8 mouse cellular contexts compared by ENCODE assay signal in the genomic region with DNA sequence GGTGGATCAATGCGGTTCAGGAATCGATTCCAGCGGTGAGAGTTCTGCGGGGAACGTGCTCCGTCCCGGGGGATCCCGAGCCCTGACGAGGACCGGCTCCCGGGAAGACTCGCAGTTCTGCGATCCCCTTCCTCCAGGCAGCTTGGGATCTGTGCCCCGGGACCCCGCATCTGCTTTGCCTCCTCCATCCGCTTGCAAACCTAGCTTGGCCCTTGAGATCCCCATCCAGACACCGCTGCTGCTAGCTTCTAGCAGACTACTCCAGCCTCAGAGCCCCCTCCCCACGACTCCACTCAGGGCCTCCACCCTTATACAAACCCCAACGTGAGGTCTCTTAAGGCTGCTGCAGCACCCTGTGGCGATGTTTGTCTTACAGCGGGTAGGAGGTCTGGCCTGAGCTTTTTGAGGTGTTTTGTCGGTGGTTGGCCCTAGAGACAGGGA. TPM values are rescaled to one million over a fixed set of nuclear protein-coding genes. Genes with fewer than 3 reads are reported as not detected.
A peak's percentile ranks its signal among the peaks of the same experiment; 100 is the strongest.
DNase-seq lines count a peak whose midpoint lies in the region; ATAC-seq and TF ChIP-seq lines count a peak whose summit lies in the region.

No protein-coding gene starts in this region.

- DNase-seq in lung, postnatal 10 days = no peak
- DNase-seq in brain, embryonic 18.5 days (ENCODE audit: low read depth, low spot score) = peak; percentile 16
- DNase-seq in heart, postnatal 0 days (ENCODE audit: low spot score) = peak; percentile 43
- peak; percentile 29 for DNase-seq in lung, postnatal 14 days
- no peak for DNase-seq in ovary, postnatal 14 days (ENCODE audit: low spot score)
- no peak for DNase-seq in cerebellum, postnatal 4 days (ENCODE audit: low spot score in 2 of 2)
- DNase-seq in urinary bladder, postnatal 10 days (ENCODE audit: low spot score) = no peak

- H3K4me2 ChIP-seq in lung, embryonic 15.5 days = peak overlapping the region; percentile 64
- peak overlapping the region; percentile 70 for H3K4me2 ChIP-seq in heart, postnatal 0 days (ENCODE audit: low read depth, low read length)

- no peak for TF ChIP-seq CTCF in heart, postnatal 0 days (IDR thresholded peaks at IDR 0.05; ENCODE audit: low read depth)

- peak overlapping the region; percentile 92 for H3K4me3 ChIP-seq in lung, embryonic 15.5 days
- peak overlapping the region; percentile 70 for H3K4me3 ChIP-seq in heart, postnatal 0 days (ENCODE audit: low read depth, low read length)

- H3K9me3 ChIP-seq in lung, embryonic 15.5 days = no peaks in the 10 kb centered on the region
- H3K9me3 ChIP-seq in heart, postnatal 0 days (replicated peaks; ENCODE audit: control insufficient read depth, low read length) = no peaks in the 10 kb centered on the region

- H3K27ac ChIP-seq in lung, embryonic 15.5 days = peak overlapping the region; percentile 83
- peak overlapping the region; percentile 86 for H3K27ac ChIP-seq in heart, postnatal 0 days (ENCODE audit: low read depth)

- H3K4me1 ChIP-seq in lung, embryonic 15.5 days = peaks cover 33% of the 10 kb centered on the region
- H3K4me1 ChIP-seq in heart, postnatal 0 days (ENCODE audit: control insufficient read depth, insufficient read depth) = peaks cover 31% of the 10 kb centered on the region

- H3K36me3 ChIP-seq in lung, embryonic 15.5 days = no peaks in the 10 kb centered on the region
- H3K36me3 ChIP-seq in heart, postnatal 0 days (replicated peaks; ENCODE audit: control insufficient read depth, insufficient read depth, low read length) = no peaks in the 10 kb centered on the region

- H3K27me3 ChIP-seq in lung, embryonic 15.5 days = no peaks in the 10 kb centered on the region
- no peaks in the 10 kb centered on the region for H3K27me3 ChIP-seq in heart, postnatal 0 days (ENCODE audit: control insufficient read depth, insufficient read depth, low read length)

- ATAC-seq in lung, embryonic 15.5 days (ENCODE audit: borderline replicate concordance, extremely low read depth, low FRiP score, low TSS enrichment) = no peak
- ATAC-seq in heart, postnatal 0 days (ENCODE audit: insufficient read depth, low read depth) = peak; percentile 6

- TF ChIP-seq EP300 in heart, postnatal 0 days (IDR thresholded peaks at IDR 0.05; ENCODE audit: low read depth) = no peak

- peak overlapping the region; percentile 93 for H3K9ac ChIP-seq in lung, embryonic 15.5 days
- H3K9ac ChIP-seq in heart, postnatal 0 days (replicated peaks; ENCODE audit: low read depth, low read length) = peak overlapping the region; percentile 81

- 0% methylated on average over 22 of the region's 22 CpGs for WGBS in lung, embryonic 15.5 days
- under 1% methylated on average over 22 of the region's 22 CpGs for WGBS in heart, postnatal 0 days

RNA-seq across cellular contexts. Expression of a gene that starts 0.5 kb away (rescaled TPM):
- 45.5 and 45.7 TPM in 2 replicates for polyA plus RNA-seq in lung, embryonic 15.5 days (2015; fragmentation: Nextera tagmentation; extraction: Ambion mirVana)
- total RNA-seq in heart, postnatal 0 days (2014; rRNA removed; ENCODE audit: low replicate concordance) = 58.7 and 78.1 TPM in 2 replicates
- polyA plus RNA-seq in heart, postnatal 0 days (2015; fragmentation: Nextera tagmentation; extraction: Ambion mirVana) = 62.0 and 62.6 TPM in 2 replicates

Comparison
In these comparisons a context has a peak if more than half of its experiments do, and no peak if none do; other contexts are left out.
1. DNase-seq: peak in brain, embryonic 18.5 days (single experiment), heart, postnatal 0 days (single experiment) and lung, postnatal 14 days (single experiment); none in lung, postnatal 10 days (single experiment), ovary, postnatal 14 days (single experiment), cerebellum, postnatal 4 days (0 of 2) and urinary bladder, postnatal 10 days (single experiment).